Mouse (Mus musculus): ENCODE results near the gene Klra6. TPM values are rescaled to one million over a fixed set of nuclear protein-coding genes. Genes with fewer than 3 reads are reported as not detected.
"Not testable (repeated sequence)": the region's sequence is repeated elsewhere in the genome, so short reads cannot be mapped to it uniquely, and the experiment has no call there.

Gene Klra6
- not detected in 2 replicates for polyA plus RNA-seq (2015; fragmentation: Nextera tagmentation; extraction: Ambion mirVana)

GRCm38 (mm10) chr6:130026854-130027253 lies at the start of gene Klra6:
Klra6 (minus strand) TSS chr6:130026954.
- no peak within 1 kb of the TSS for H3K4me2 ChIP-seq
- whole genome bisulfite sequencing, result 76% methylated on average over 4 of the region's 4 CpGs
- H3K27ac ChIP-seq, result no peak within 1 kb of the TSS
- no peaks in the 10 kb centered on the region for H3K4me1 ChIP-seq
- no peak for ATAC-seq
- H3K9me3 ChIP-seq (replicated peaks), result peaks cover 9% of the 10 kb centered on the region
- no peaks in the 10 kb centered on the region for H3K36me3 ChIP-seq (ENCODE audit: poor library complexity, severe bottlenecking)
- no peaks in the 10 kb centered on the region for H3K27me3 ChIP-seq
- no peak within 1 kb of the TSS for H3K9ac ChIP-seq
- H3K4me3 ChIP-seq, result no peak within 1 kb of the TSS

- not testable (repeated sequence) for ATAC-seq; H3K27me3 ChIP-seq; H3K4me3 ChIP-seq; H3K9ac ChIP-seq; H3K4me2 ChIP-seq; H3K27ac ChIP-seq; H3K4me1 ChIP-seq; H3K36me3 ChIP-seq (ENCODE audit: poor library complexity, severe bottlenecking)
- 61% methylated on average over 1 of the region's 1 CpGs for WGBS
- H3K9me3 ChIP-seq (replicated peaks), result peaks cover 18% of the 10 kb centered on the region
Observed at GRCm38 (mm10) chr6:130067171-130067570, 40.4 kb upstream of the Klra6 start, which contains the start of gene Klra4. Klra4 (minus strand) TSS chr6:130067271.

GRCm38 (mm10) chr6:130065196-130065595 lies 38.4 kb upstream of the Klra6 start:
- Histone ChIP-seq H3K9me3 (replicated peaks) (peaks cover 9% of the 10 kb centered on the region; the same call in 1 of the 2 replicates), H3K4me2 (no peak overlapping the region), H3K27me3 (no peaks in the 10 kb centered on the region), H3K36me3 (ENCODE audit: poor library complexity, severe bottlenecking) (no peaks in the 10 kb centered on the region), H3K9ac (no peak overlapping the region), H3K4me3 (no peak overlapping the region), H3K27ac (no peak overlapping the region), H3K4me1 (no peaks in the 10 kb centered on the region)
- WGBS, result 78% methylated on average over 5 of the region's 5 CpGs
- no peak for ATAC-seq

DNA sequence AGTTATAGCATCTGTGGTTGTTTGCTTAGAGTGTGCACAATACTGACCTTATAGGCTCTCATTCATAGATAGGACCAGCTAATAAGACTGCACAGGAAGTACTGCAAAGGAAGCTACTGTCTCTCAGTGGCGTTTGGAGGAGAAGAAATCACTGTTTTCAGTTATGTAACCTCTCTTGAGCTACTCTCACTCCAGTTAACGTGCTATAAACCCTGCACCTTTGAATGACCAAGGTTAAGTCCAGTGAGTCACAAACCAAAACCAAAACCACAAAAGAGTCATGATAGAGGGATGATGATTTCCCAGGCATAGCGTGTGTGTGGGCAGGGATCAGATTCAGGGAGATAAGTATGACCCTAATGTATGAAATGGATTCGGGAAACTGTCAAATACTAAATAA lies 8.4 kb upstream of the Klra6 start:
- 57% methylated on average over 4 of the region's 4 CpGs for WGBS
- not testable (repeated sequence) for H3K27me3 ChIP-seq; H3K4me1 ChIP-seq; ATAC-seq; H3K4me2 ChIP-seq; H3K27ac ChIP-seq; H3K36me3 ChIP-seq (ENCODE audit: poor library complexity, severe bottlenecking); H3K9ac ChIP-seq; H3K4me3 ChIP-seq
- H3K9me3 ChIP-seq (replicated peaks), result peaks cover 13% of the 10 kb centered on the region

GRCm38 (mm10) chr6:130031493-130032089 lies 4.8 kb upstream of the Klra6 start:
- not testable (repeated sequence) for H3K4me3 ChIP-seq; H3K36me3 ChIP-seq (ENCODE audit: poor library complexity, severe bottlenecking); H3K9ac ChIP-seq; H3K27ac ChIP-seq; H3K4me2 ChIP-seq; H3K27me3 ChIP-seq; ATAC-seq; H3K4me1 ChIP-seq
- peaks cover 13% of the 10 kb centered on the region for H3K9me3 ChIP-seq (replicated peaks)

Other genes with a start within 250 kb of the Klra6 start
- gene Gm156, start 242.7 kb downstream of the Klra6 start, polyA plus RNA-seq (2015; fragmentation: Nextera tagmentation; extraction: Ambion mirVana), result not detected in 2 replicates
- not detected in 2 replicates for gene Gm17631, start 164.3 kb downstream of the Klra6 start, polyA plus RNA-seq (2015; fragmentation: Nextera tagmentation; extraction: Ambion mirVana)
- gene Klra17, start 150.3 kb downstream of the Klra6 start, polyA plus RNA-seq (2015; fragmentation: Nextera tagmentation; extraction: Ambion mirVana), result not detected in 2 replicates
- not detected in 2 replicates for gene Klra5, start 109.3 kb downstream of the Klra6 start, polyA plus RNA-seq (2015; fragmentation: Nextera tagmentation; extraction: Ambion mirVana)
- not detected in 2 replicates for gene Klra4, start 40.3 kb upstream of the Klra6 start, polyA plus RNA-seq (2015; fragmentation: Nextera tagmentation; extraction: Ambion mirVana)
- not detected in 2 replicates for gene Klra8, start 102.9 kb upstream of the Klra6 start, polyA plus RNA-seq (2015; fragmentation: Nextera tagmentation; extraction: Ambion mirVana)
- gene Klra9, start 166.2 kb upstream of the Klra6 start, polyA plus RNA-seq (2015; fragmentation: Nextera tagmentation; extraction: Ambion mirVana), result not detected in 2 replicates
- gene Klra7, start 206.4 kb upstream of the Klra6 start, polyA plus RNA-seq (2015; fragmentation: Nextera tagmentation; extraction: Ambion mirVana), result not detected in 2 replicates

All from forebrain, embryonic 13.5 days (tissue).